Comparison of ENCODE assay signal across 24 mouse cellular contexts in the genomic region with DNA sequence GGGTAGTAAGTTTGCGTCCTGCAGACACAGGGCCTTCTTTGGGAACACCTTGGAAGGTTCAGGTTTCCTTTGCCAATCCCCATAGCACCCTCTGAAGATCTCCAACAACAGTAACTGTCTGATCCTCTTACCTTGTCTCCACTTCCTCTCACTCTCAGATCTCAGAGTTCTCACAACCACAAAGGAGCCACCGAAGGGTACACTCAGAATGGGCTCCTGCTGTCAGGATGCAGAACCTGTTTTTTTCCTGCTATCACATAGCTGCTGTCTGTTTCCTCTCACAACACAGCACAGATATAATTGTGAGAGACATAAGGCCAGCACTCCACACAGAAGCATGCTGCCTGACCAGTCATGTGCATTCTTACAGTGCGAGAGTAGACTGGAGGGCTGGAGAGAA. TPM values are rescaled to one million over a fixed set of nuclear protein-coding genes. Genes with fewer than 3 reads are reported as not detected.
"Had no signal": no experiment of that assay in that cellular context is flagged by ENCODE, and none has a peak within 500 bp of the region (broad histone marks: within the 10 kb centered on the region; RNA-seq: fewer than 3 reads in every experiment).

No protein-coding gene starts in this region.

- H3K4me3 ChIP-seq: layer of hippocampus, adult 2 months; liver, embryonic 13.5 days; neural tube, embryonic 13.5 days had no signal

- H3K27ac ChIP-seq: kidney, postnatal 0 days; layer of hippocampus, adult 2 months; liver, embryonic 13.5 days; neural tube, embryonic 13.5 days; stomach, postnatal 0 days had no signal

- H3K27me3 ChIP-seq: liver, embryonic 13.5 days; neural tube, embryonic 13.5 days had no signal

- H3K9ac ChIP-seq: liver, embryonic 13.5 days; neural tube, embryonic 13.5 days had no signal

- H3K4me2 ChIP-seq: liver, embryonic 13.5 days; midbrain, embryonic 11.5 days; neural tube, embryonic 13.5 days had no signal

- DNase-seq: kidney, adult 2 months; kidney, postnatal 25 days; layer of hippocampus, adult 9-11 months; liver, embryonic 13.5 days; lung, adult 2 months; lung, postnatal 14 days; lung, postnatal 4 days; midbrain, embryonic 14.5 days; retina, postnatal 1 day; right cerebral cortex, postnatal 25 days had no signal

- H3K36me3 ChIP-seq: liver, embryonic 13.5 days; neural tube, embryonic 13.5 days had no signal

- H3K4me1 ChIP-seq: liver, embryonic 13.5 days; neural tube, embryonic 13.5 days had no signal

- H3K9me3 ChIP-seq: liver, embryonic 13.5 days; neural tube, embryonic 13.5 days had no signal

RNA-seq across cellular contexts. Expression of gene Dmbt1, which starts 4.5 kb away (rescaled TPM):
- total RNA-seq: layer of hippocampus, adult 2 months; layer of hippocampus, postnatal 25 days; left cerebral cortex, adult 18-20 months; left cerebral cortex, postnatal 25 days; megakaryocyte progenitor cell, adult 5-6 weeks; megakaryocyte-erythroid progenitor cell, adult 5-6 weeks; neutrophil, adult 5-6 weeks had no signal
- polyA plus RNA-seq: kidney, embryonic 14.5 days; kidney, postnatal 0 days; limb, embryonic 11.5 days; liver, embryonic 13.5 days; lung, embryonic 16.5 days; midbrain, embryonic 11.5 days; midbrain, embryonic 14.5 days; neural tube, embryonic 13.5 days had no signal
